Mouse (Mus musculus): ENCODE results near the gene Adamts1. TPM values are rescaled to one million over a fixed set of nuclear protein-coding genes. Genes with fewer than 3 reads are reported as not detected.

Adamts1 gene
- 21.0 and 22.3 TPM in 2 replicates for polyA plus RNA-seq (2014; fragmentation: Nextera tagmentation; extraction: Ambion mirVana)

DNA sequence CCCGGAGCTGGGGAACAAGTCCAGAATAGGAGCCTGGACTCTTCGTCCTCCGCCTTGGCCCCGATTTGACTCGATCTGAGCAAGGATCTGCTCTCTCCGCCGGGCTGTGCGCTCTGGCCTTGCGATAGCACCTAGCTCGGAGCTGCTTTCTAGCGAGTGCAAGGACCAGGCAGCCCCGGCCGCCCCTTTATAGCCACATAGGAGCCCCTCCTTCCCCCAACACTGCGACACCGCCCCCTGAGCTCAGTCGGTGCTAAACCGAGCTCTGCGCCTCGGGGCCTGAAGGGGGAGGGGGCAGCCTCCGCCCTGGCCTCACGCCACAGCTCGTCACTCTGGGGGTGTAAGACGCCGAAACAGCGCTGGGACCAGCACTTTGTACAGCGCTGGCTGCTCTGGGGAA lies at the start of gene Adamts1:
TSS of gene Adamts1 (minus strand) at position 160 of the 400 bp plus-strand sequence.
- Histone ChIP-seq H3K4me3 (ENCODE audit: low read depth, low read length) (peak within 1 kb of the TSS; percentile 61), H3K36me3 (ENCODE audit: control insufficient read depth, insufficient read depth, low read length) (peaks cover 3% of the 10 kb centered on the region; the same call in 1 of the 2 replicates), H3K27ac (replicated peaks; ENCODE audit: low read depth, low read length) (peak within 1 kb of the TSS; percentile 68), H3K9ac (ENCODE audit: low read length) (peak within 1 kb of the TSS; percentile 75), H3K9me3 (ENCODE audit: control insufficient read depth, low read length) (no peaks in the 10 kb centered on the region), H3K4me2 (ENCODE audit: low read depth, severe bottlenecking) (peak within 1 kb of the TSS; percentile 68), H3K4me1 (ENCODE audit: control insufficient read depth, insufficient read depth, low read length) (0 out of 2 replicates have a peak, but pooled peaks cover 2% of the 10 kb centered on the region), H3K27me3 (ENCODE audit: control insufficient read depth, insufficient read depth, low read length) (no peaks in the 10 kb centered on the region)
- peak; percentile 95 for DNase-seq (ENCODE audit: low spot score)
- WGBS: under 1% methylated on average over 26 of the region's 26 CpGs
- ATAC-seq (ENCODE audit: insufficient number of reproducible peaks, low FRiP score, low TSS enrichment, low read depth): peak; percentile 90

GRCm38 (mm10) chr16:85827066-85827465 lies 24.2 kb upstream of the Adamts1 start:
- H3K9me3 ChIP-seq (ENCODE audit: control insufficient read depth, low read length): no peaks in the 10 kb centered on the region
- DNase-seq (ENCODE audit: low spot score) (no peak), ATAC-seq (ENCODE audit: insufficient number of reproducible peaks, low FRiP score, low TSS enrichment, low read depth) (no peak)
- no peak overlapping the region for H3K4me2 ChIP-seq (ENCODE audit: low read depth, severe bottlenecking)
- no peaks in the 10 kb centered on the region for H3K27me3 ChIP-seq (ENCODE audit: control insufficient read depth, insufficient read depth, low read length)
- WGBS: 87% methylated on average over 3 of the region's 3 CpGs
- H3K9ac ChIP-seq (ENCODE audit: low read length): no peak overlapping the region
- H3K4me1 ChIP-seq (ENCODE audit: control insufficient read depth, insufficient read depth, low read length): no peaks in the 10 kb centered on the region
- H3K36me3 ChIP-seq (ENCODE audit: control insufficient read depth, insufficient read depth, low read length): no peaks in the 10 kb centered on the region
- H3K27ac ChIP-seq (replicated peaks; ENCODE audit: low read depth, low read length): no peak overlapping the region
- no peak overlapping the region for H3K4me3 ChIP-seq (ENCODE audit: low read depth, low read length)

DNA sequence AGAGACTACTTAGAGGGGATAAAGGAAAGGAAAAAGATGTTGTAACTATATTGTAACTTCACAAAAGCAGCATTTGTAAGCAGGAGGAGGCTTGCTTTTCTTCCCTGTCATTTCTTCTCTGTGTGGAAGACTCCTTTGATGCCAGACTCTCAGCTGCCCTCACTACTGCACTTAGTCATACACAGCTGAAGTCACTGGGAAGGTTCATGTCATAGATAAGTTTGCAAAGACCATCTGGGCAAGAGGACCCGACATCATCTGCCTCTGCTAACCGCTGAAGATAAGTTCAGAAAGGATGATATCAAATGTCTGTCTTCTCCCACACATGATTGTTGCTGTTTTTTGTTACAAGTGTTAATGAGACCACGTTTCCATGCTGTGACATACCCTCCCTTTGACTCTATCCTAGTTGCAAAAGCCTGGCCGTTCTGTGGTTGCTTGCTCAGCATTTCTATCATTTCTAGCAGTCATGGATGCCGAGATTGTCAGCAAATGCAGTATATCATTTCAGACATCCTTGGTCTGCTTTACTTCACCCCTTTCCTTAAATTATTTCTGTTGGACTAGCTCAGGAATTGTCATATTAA lies 19.5 kb upstream of the Adamts1 start:
- Histone ChIP-seq H3K36me3 (ENCODE audit: control insufficient read depth, insufficient read depth, low read length) (no peaks in the 10 kb centered on the region), H3K4me2 (ENCODE audit: low read depth, severe bottlenecking) (no peak overlapping the region), H3K4me1 (ENCODE audit: control insufficient read depth, insufficient read depth, low read length) (no peaks in the 10 kb centered on the region), H3K9ac (ENCODE audit: low read length) (no peak overlapping the region), H3K4me3 (ENCODE audit: low read depth, low read length) (no peak overlapping the region), H3K27me3 (ENCODE audit: control insufficient read depth, insufficient read depth, low read length) (no peaks in the 10 kb centered on the region), H3K27ac (replicated peaks; ENCODE audit: low read depth, low read length) (no peak overlapping the region), H3K9me3 (ENCODE audit: control insufficient read depth, low read length) (no peaks in the 10 kb centered on the region)
- DNase-seq (ENCODE audit: low spot score) (no peak), ATAC-seq (ENCODE audit: insufficient number of reproducible peaks, low FRiP score, low TSS enrichment, low read depth) (no peak)
- WGBS: 84% methylated on average over 5 of the region's 5 CpGs

DNA sequence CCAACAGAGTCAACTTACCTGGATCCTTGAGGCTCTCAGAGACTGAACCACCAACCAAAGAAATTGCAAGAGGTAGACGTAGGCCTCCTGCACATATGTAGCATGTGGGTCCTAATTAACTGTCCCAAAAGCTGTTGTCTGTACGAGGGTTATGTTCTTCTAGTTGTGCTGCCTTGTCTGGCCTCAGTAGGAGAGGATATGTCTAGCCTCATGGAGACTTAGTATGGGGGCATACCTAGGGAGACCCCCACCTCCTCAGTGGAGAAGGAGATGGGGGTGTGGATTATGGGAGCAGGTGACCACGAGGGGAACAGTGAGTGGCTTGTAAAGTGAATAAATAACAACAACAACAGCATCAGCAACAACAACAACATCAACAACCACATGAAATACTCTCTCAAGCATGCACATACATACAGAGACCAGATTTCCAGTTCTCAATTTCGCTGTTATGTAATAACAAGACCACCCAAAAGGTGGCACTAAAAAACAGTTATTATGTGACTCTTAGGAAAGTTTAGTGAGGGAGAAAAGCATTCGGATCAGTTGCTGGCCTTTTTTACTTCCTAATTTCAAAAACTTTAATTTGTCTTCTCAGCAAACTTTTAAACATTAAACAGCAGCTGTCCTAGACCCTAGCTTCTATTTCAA lies 17.0 kb upstream of the Adamts1 start:
- Histone ChIP-seq H3K27ac (replicated peaks; ENCODE audit: low read depth, low read length) (no peak overlapping the region), H3K4me3 (ENCODE audit: low read depth, low read length) (no peak overlapping the region), H3K36me3 (ENCODE audit: control insufficient read depth, insufficient read depth, low read length) (no peaks in the 10 kb centered on the region), H3K9ac (ENCODE audit: low read length) (no peak overlapping the region), H3K9me3 (ENCODE audit: control insufficient read depth, low read length) (no peaks in the 10 kb centered on the region), H3K27me3 (ENCODE audit: control insufficient read depth, insufficient read depth, low read length) (no peaks in the 10 kb centered on the region), H3K4me2 (ENCODE audit: low read depth, severe bottlenecking) (no peak overlapping the region), H3K4me1 (ENCODE audit: control insufficient read depth, insufficient read depth, low read length) (no peaks in the 10 kb centered on the region)
- 53% methylated on average over 5 of the region's 5 CpGs for WGBS
- DNase-seq (ENCODE audit: low spot score) (peak; percentile 19), ATAC-seq (ENCODE audit: insufficient number of reproducible peaks, low FRiP score, low TSS enrichment, low read depth) (no peak)

- Histone ChIP-seq H3K36me3 (ENCODE audit: control insufficient read depth, insufficient read depth, low read length) (no peaks in the 10 kb centered on the region), H3K4me2 (ENCODE audit: low read depth, severe bottlenecking) (no peak overlapping the region), H3K27me3 (ENCODE audit: control insufficient read depth, insufficient read depth, low read length) (no peaks in the 10 kb centered on the region), H3K9me3 (ENCODE audit: control insufficient read depth, low read length) (no peaks in the 10 kb centered on the region), H3K9ac (ENCODE audit: low read length) (no peak overlapping the region), H3K4me3 (ENCODE audit: low read depth, low read length) (no peak overlapping the region), H3K4me1 (ENCODE audit: control insufficient read depth, insufficient read depth, low read length) (no peaks in the 10 kb centered on the region), H3K27ac (replicated peaks; ENCODE audit: low read depth, low read length) (no peak overlapping the region)
- DNase-seq (ENCODE audit: low spot score) (no peak), ATAC-seq (ENCODE audit: insufficient number of reproducible peaks, low FRiP score, low TSS enrichment, low read depth) (no peak)
- 88% methylated on average over 2 of the region's 2 CpGs for WGBS
Measured at GRCm38 (mm10) chr16:85814116-85814515, 11.2 kb upstream of the Adamts1 start.

GRCm38 (mm10) chr16:85807626-85808025 lies 4.7 kb upstream of the Adamts1 start:
- DNase-seq (ENCODE audit: low spot score) (peak; percentile 69), ATAC-seq (ENCODE audit: insufficient number of reproducible peaks, low FRiP score, low TSS enrichment, low read depth) (no peak)
- Histone ChIP-seq H3K4me2 (ENCODE audit: low read depth, severe bottlenecking) (no peak overlapping the region), H3K27me3 (ENCODE audit: control insufficient read depth, insufficient read depth, low read length) (no peaks in the 10 kb centered on the region), H3K4me3 (ENCODE audit: low read depth, low read length) (no peak overlapping the region), H3K36me3 (ENCODE audit: control insufficient read depth, insufficient read depth, low read length) (no peaks in the 10 kb centered on the region), H3K9me3 (ENCODE audit: control insufficient read depth, low read length) (no peaks in the 10 kb centered on the region), H3K9ac (ENCODE audit: low read length) (no peak overlapping the region), H3K27ac (replicated peaks; ENCODE audit: low read depth, low read length) (no peak overlapping the region), H3K4me1 (ENCODE audit: control insufficient read depth, insufficient read depth, low read length) (0 out of 2 replicates have a peak, but pooled peaks cover 2% of the 10 kb centered on the region)
- WGBS: 6% methylated on average over 2 of the region's 2 CpGs

DNA sequence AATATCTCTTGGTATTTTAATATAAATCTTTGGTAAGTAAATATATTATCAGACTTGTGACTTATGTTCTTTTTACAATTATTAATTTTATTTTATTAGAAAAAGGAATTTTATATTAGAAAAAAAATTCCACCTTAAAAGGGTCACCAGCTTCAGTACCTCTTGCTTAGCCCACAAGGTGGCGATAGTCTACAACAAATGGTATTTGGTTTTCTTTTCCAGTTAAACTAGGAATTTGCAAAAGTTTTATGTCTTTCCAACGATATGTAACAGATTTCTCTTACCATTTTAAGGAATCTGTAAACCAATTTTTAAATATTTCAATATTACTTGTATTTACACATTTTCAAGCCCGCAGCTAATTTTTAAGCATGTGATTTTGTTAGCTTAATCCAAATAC lies 4.2 kb upstream of the Adamts1 start:
- Histone ChIP-seq H3K27ac (replicated peaks; ENCODE audit: low read depth, low read length) (no peak overlapping the region), H3K9me3 (ENCODE audit: control insufficient read depth, low read length) (no peaks in the 10 kb centered on the region), H3K4me3 (ENCODE audit: low read depth, low read length) (no peak overlapping the region), H3K36me3 (ENCODE audit: control insufficient read depth, insufficient read depth, low read length) (no peaks in the 10 kb centered on the region), H3K9ac (ENCODE audit: low read length) (no peak overlapping the region), H3K27me3 (ENCODE audit: control insufficient read depth, insufficient read depth, low read length) (no peaks in the 10 kb centered on the region), H3K4me1 (ENCODE audit: control insufficient read depth, insufficient read depth, low read length) (0 out of 2 replicates have a peak, but pooled peaks cover 2% of the 10 kb centered on the region), H3K4me2 (ENCODE audit: low read depth, severe bottlenecking) (no peak overlapping the region)
- ATAC-seq (ENCODE audit: insufficient number of reproducible peaks, low FRiP score, low TSS enrichment, low read depth) (no peak), DNase-seq (ENCODE audit: low spot score) (peak; percentile 57)
- WGBS: 20% methylated on average over 3 of the region's 3 CpGs

DNA sequence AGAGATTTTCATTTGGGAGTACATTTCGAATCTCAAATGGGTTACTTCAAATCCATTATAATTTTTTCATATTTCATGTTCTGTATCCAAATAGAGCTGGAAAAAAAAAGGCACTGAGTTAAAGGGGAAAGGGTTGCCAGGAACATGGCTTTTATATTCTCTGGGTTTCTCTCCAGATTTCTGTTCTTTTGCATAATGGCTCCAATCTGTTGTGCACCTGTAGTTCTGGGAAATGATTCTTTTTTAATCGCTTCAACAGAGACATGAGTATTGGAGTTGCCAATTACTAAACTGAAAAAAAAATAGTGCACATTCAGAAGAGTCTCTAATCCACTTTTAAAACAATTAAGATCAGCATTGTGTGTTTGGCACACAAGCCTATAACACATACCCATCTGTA lies 2.7 kb upstream of the Adamts1 start:
- ATAC-seq (ENCODE audit: insufficient number of reproducible peaks, low FRiP score, low TSS enrichment, low read depth): no peak
- no peak overlapping the region for H3K27ac ChIP-seq (replicated peaks; ENCODE audit: low read depth, low read length)
- no peaks in the 10 kb centered on the region for H3K27me3 ChIP-seq (ENCODE audit: control insufficient read depth, insufficient read depth, low read length)
- H3K9me3 ChIP-seq (ENCODE audit: control insufficient read depth, low read length): no peaks in the 10 kb centered on the region
- 0 out of 2 replicates have a peak, but pooled peaks cover 2% of the 10 kb centered on the region for H3K4me1 ChIP-seq (ENCODE audit: control insufficient read depth, insufficient read depth, low read length)
- no peak for DNase-seq (ENCODE audit: low spot score)
- H3K9ac ChIP-seq (ENCODE audit: low read length): no peak overlapping the region
- no peak overlapping the region for H3K4me3 ChIP-seq (ENCODE audit: low read depth, low read length)
- 82% methylated on average over 2 of the region's 2 CpGs for WGBS
- H3K4me2 ChIP-seq (ENCODE audit: low read depth, severe bottlenecking): no peak overlapping the region
- no peaks in the 10 kb centered on the region for H3K36me3 ChIP-seq (ENCODE audit: control insufficient read depth, insufficient read depth, low read length)
